Mouse (Mus musculus): Measurements from ENCODE around the gene Gm37240.

Gene Gm37240

GRCm38 (mm10) chr3:84642942-84643341 is 1244.4 kb downstream of the Gm37240 start:
- DNase-seq (ENCODE audit: low spot score): no peak

- DNase-seq (ENCODE audit: low spot score): no peak
Observed at GRCm38 (mm10) chr3:84641391-84641790, 1245.9 kb downstream of the Gm37240 start.

GRCm38 (mm10) chr3:84640536-84640935 is 1246.8 kb downstream of the Gm37240 start:
- DNase-seq (ENCODE audit: low spot score): no peak

GRCm38 (mm10) chr3:84639767-84640500 is 1247.4 kb downstream of the Gm37240 start:
- no peak for DNase-seq (ENCODE audit: low spot score)

- no peak for DNase-seq (ENCODE audit: low spot score)
Observed at GRCm38 (mm10) chr3:84638858-84639257, 1248.5 kb downstream of the Gm37240 start.

- no peak for DNase-seq (ENCODE audit: low spot score)
Observed at GRCm38 (mm10) chr3:84637890-84638578, 1249.3 kb downstream of the Gm37240 start.

GRCm38 (mm10) chr3:84637095-84637494 is 1250.2 kb downstream of the Gm37240 start:
- DNase-seq (ENCODE audit: low spot score): no peak

- DNase-seq (ENCODE audit: low spot score): no peak
Observed at GRCm38 (mm10) chr3:84631586-84631985, 1255.7 kb downstream of the Gm37240 start.

- DNase-seq (ENCODE audit: low spot score): no peak
Observed at GRCm38 (mm10) chr3:84622026-84622425, 1265.3 kb downstream of the Gm37240 start.

GRCm38 (mm10) chr3:84619725-84620124 is 1267.6 kb downstream of the Gm37240 start:
- DNase-seq (ENCODE audit: low spot score): no peak

- no peak for DNase-seq (ENCODE audit: low spot score)
Observed at GRCm38 (mm10) chr3:84619056-84619455, 1268.3 kb downstream of the Gm37240 start.

- no peak for DNase-seq (ENCODE audit: low spot score)
Observed at GRCm38 (mm10) chr3:84618627-84619026, 1268.7 kb downstream of the Gm37240 start.

GRCm38 (mm10) chr3:84615856-84616225 is 1271.5 kb downstream of the Gm37240 start:
- DNase-seq (ENCODE audit: low spot score): no peak

GRCm38 (mm10) chr3:84615050-84615855 is 1272.1 kb downstream of the Gm37240 start:
- DNase-seq (ENCODE audit: low spot score): no peak

GRCm38 (mm10) chr3:84610183-84610710 is 1277.1 kb downstream of the Gm37240 start:
- DNase-seq (ENCODE audit: low spot score): no peak

- no peak for DNase-seq (ENCODE audit: low spot score)
Observed at GRCm38 (mm10) chr3:84603212-84603611, 1284.1 kb downstream of the Gm37240 start.

GRCm38 (mm10) chr3:84602759-84603158 is 1284.6 kb downstream of the Gm37240 start:
- no peak for DNase-seq (ENCODE audit: low spot score)

- DNase-seq (ENCODE audit: low spot score): no peak
Observed at GRCm38 (mm10) chr3:84601870-84602495, 1285.3 kb downstream of the Gm37240 start.

- no peak for DNase-seq (ENCODE audit: low spot score)
Observed at GRCm38 (mm10) chr3:84598756-84599155, 1288.6 kb downstream of the Gm37240 start.

- no peak for DNase-seq (ENCODE audit: low spot score)
Observed at GRCm38 (mm10) chr3:84597996-84598734, 1289.2 kb downstream of the Gm37240 start.

- DNase-seq (ENCODE audit: low spot score): no peak
Observed at GRCm38 (mm10) chr3:84595677-84596234, 1291.6 kb downstream of the Gm37240 start.
